Mouse (Mus musculus): Measurements from ENCODE around the gene Tanc2.

Gene Tanc2

DNA sequence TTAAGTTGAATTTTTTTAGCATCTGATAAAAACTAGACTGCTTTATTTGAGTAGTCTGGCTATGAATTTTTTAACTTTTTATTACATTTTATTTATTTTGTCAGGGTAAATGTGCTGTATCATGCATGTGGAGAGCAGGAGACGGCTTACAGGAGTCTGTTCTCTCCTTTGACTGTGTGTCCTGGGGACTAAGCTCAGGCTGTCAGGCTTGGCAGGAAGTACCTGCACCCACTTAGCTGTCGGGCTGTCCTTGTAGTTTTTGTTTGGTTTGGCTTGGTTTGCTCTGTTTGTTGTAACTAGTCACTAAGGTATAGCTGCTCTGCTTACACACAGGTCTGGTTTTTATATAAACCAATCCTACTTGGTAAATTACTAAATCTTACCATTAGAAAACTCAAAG lies 234.0 kb downstream of the Tanc2 start:
- no peak for DNase-seq (ENCODE audit: inconsistent age in 2 of 2, low spot score in 1 of 2)

DNA sequence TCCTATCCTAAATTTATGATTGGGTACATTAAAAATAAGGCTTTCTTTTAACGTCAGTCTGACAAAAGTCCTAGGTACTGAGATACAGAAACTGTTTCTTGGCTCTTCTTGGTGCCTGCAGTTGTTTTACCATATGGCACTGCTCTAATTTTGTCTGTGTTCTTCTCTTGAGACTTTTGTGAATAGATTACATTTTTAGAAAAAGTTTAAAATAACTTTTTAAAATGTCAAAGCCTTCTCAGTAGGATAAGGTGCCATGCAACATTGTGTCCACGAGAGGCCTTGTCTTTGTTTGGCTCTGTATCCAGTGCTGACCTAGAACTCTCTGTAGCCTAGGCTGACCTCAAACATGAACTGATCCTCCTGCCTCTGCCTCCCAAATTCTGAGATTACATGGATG lies 238.4 kb downstream of the Tanc2 start:
- no peak for DNase-seq (ENCODE audit: inconsistent age in 2 of 2, low spot score in 1 of 2)

DNA sequence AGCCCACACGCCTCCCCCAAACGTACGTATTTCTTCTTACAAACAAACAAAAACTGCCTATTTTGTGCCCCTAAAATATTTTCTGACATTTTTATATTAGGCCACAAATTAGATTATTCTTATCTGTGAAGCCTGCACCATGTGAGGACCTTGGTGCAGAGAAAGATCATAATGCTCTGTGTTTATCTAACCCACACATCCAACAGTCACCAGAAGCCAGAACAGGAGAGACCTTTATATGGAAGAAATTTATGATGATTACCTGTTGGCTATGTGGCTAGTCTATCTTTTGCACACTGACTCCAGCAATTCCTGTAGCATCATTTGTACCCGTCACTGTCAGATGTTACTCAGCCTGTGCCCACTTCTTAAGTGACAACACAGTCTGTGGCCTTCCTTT lies 245.4 kb downstream of the Tanc2 start:
- no peak for DNase-seq (ENCODE audit: inconsistent age in 2 of 2, low spot score in 1 of 2)

DNA sequence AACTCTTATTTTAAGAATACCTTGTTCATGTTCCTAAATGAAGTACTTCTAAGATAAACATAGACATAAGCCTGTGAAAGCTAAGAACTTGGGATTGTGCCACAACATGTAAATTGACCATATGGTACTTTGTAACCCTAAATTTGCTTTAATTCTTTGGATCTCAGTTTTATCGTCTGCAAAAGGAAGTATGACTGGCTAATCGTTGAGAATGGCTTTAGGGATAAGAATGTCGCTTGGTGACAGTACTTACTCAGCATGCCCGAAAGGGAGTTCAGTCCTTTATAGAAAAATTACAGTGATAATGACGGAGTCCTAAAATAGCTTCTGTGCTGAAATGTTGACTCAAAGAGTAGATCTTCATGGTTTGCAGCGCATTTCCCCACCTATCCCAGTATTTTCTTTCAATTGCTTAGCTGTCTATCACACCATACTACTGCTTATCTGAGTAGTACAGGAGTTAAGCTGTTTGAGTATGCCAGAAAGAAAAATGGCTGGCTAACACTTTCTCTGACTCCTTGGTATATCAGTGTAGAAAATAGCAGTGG lies 246.6 kb downstream of the Tanc2 start:
- DNase-seq (ENCODE audit: inconsistent age in 2 of 2, low spot score in 1 of 2) = no peak

DNA sequence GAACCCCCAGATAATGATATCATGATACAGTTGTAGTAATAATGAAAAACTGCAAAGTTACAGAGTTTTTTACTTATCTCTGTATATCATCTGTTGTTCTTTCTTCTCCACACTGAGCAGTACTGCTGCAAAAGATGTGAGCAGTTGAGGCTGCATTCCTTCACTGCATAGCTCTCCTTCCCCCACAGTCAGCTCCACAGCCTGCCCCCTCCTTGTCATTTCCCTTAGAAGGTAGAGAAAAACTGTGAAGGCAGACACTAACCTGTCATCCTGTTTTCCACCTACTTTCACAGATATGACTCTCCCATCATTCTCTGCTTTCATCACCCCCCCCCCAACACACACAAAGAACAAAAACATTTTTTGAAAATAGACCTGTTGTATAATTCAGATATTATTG lies 248.2 kb downstream of the Tanc2 start:
- no peak for DNase-seq (ENCODE audit: inconsistent age in 2 of 2, low spot score in 1 of 2)

DNA sequence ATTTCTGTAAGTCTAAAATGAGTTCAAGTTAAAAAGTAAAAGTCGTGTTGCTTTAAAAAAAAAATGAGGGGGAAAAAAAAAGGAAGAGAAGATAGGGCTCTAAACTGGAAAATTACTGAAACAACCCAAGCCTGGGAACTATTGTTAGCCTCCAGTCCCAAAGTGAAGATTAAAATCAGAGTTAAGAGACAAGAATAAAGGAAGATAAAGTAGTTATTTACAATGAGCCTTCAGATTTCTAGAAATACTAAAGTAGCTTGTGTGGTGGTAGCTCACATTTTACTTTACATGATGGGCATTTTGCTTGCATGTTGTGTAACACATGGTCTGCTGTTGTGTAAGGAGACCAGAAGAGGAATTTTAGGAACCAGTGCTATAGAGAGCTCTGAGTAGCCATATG lies 256.1 kb downstream of the Tanc2 start:
- DNase-seq (ENCODE audit: inconsistent age in 2 of 2, low spot score in 1 of 2) = no peak

DNA sequence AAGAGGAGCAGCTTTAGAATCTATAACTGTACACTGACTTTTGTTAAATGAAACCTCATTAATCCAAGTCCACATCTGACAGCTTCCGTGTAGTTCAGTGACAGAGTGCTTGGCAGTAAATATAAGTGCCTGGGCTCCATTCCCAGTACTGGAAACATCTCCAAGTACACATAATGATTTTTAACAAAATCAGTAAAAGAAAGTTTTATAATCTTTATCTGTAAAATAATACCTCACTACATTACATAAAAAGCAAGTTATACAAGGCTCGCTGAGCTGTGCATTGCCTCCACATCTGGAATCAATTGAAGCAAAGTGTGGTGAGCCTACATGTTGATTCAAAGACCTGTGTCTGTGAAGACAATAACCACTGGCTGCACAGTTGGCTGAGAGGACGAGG lies 265.7 kb downstream of the Tanc2 start:
- no peak for DNase-seq (ENCODE audit: inconsistent age in 2 of 2, low spot score in 1 of 2)

DNA sequence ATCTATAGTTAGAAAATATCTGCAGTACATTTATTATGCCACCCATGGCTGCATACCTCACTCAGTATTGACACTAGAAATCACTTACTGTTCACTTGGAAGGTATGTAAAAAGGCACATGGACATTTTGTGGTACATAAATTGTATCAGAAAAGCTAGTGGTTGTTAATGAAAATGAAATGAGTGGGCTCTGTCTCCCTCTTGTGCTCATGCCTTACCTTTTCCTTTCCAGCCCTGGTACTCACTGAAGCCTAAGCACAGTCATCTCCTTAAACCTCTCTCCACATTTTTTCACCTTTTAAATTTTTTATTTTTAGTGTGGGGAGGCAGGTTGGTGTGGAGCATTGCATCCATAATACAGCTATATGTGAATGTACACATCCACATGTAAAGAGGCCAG lies 268.3 kb downstream of the Tanc2 start:
- DNase-seq (ENCODE audit: inconsistent age in 2 of 2, low spot score in 1 of 2) = peak in 1 of 2 experiments; percentile 55

DNA sequence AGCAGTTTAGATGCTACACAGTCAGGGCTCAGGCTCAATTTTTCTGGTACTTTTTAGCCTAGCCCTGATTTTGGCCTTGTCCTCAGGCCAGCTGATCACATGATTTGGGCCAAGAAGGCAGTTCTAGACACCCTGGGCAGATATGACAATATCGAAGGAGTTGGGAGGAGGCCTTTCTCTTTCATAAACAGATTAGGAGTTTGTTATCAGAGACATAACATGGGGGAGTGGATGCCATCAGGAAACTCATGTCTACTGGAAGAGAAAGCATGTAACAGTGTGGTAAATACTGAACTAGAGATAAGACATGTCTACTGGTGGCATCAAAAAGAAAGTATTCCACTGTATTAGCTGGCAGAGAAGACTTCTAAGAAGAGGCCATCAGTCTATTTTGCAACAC lies 295.8 kb downstream of the Tanc2 start:
- no peak for DNase-seq (ENCODE audit: inconsistent age in 2 of 2, low spot score in 1 of 2)

DNA sequence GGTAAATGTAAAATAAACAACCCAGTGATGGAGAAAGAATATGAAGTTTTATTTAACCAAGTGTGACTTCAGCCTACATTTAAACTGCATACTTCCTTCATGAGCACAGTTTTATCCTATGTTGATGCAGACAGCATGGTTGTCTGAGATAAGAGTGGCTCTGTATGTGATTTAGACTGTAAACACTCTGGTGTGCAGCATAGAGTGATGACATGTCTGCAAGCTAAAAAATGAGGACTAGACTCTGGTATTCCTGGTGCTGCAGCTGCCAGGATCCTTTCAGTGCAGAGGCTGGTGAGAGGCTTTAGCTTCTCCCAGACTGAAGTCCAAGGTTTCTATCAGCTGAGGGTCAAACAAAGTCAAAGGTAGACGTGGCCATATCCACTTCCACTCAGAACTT lies 297.5 kb downstream of the Tanc2 start:
- DNase-seq (ENCODE audit: inconsistent age in 2 of 2, low spot score in 1 of 2) = no peak

DNA sequence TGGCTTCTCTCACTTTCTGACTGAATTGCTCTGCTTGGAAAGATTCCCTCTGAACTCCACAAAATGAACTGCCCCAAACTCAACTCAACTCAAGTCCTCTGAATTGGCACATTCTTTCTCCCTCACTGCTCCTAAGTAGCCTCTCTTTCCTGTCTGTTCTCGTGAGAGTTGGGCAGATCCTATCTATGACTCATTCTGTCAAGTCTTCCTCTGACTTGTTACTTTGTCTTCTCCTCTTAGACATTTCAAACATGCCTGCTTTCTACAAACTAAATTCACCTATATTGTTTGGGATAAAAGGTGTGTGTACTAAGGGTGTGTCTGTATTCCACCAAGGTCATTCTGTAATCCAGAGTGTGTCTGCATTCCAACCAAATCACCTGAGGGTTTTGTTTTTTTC lies 309.4 kb downstream of the Tanc2 start:
- DNase-seq (ENCODE audit: inconsistent age in 2 of 2, low spot score in 1 of 2) = no peak

DNA sequence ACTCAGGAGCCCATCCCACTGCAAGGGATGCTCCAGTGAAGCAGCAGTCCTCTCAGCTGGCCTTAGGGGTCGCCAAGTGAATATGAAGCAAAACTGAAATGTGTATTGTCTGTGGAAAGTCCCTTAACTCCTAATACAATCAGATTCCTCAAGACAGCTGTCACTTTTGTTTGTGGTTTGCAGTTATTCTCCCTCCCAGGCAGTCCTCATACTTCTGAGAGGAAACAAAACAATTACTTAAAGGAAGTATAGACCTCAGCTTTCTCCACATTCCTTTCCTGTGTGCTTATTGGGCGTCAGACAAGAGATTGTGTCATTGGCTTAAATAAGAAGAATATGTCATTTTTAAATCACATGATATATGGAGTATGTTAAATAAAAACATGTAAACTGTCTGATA lies 311.7 kb downstream of the Tanc2 start:
- DNase-seq (ENCODE audit: inconsistent age in 2 of 2, low spot score in 1 of 2) = no peak

DNA sequence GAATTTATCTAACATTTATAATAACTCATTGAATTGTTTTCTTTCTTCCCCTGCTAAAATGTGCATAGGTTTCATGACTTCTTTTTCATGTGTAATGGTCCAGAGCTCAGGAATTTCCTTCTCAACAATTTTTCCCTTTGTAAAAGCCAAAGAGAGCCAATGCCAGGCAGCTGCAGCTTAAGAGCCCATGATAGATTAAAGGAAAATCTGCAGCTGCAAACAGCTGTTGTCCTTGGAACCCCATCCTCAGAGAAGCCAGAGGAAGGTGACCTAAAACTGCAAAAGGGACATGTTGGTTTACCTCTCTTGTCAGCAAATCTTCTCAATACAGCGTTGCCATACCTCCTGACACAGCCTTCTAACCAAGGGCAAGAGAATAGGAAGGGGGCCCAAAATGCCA lies 313.2 kb downstream of the Tanc2 start:
- no peak for DNase-seq (ENCODE audit: inconsistent age in 2 of 2, low spot score in 1 of 2)

DNA sequence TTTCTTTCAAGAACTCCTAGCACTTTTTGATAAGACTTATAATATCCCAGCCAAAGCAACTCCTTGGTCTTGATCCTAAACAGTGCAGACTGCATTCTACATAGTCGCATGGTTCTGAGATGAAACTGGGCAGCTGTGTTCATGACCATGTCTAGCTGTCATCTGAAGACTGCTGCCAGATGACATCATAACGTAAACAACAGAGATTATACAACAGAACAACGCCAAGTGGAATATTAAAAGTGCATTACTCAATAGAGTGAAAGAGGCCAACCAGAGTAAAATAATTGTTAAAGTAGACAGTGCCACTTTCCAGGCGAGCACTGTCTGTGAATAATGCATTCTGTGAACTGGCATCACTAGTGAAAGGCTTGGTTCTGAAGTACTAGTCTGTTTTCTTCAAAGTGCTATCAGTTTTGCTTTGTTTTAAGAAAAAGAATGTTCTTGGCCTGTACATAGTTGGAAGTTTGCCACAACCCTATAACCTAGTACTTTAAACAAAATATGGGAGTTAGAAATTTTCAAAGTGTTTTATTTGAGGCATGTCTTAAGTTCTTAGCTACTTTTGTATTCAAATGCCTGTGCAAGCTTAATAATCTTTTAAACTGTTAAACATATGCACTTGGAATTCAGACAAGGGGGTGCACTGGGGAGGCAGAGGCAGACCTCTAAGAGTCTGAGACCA lies 315.9 kb downstream of the Tanc2 start:
- DNase-seq (ENCODE audit: inconsistent age in 2 of 2, low spot score in 1 of 2) = no peak

DNA sequence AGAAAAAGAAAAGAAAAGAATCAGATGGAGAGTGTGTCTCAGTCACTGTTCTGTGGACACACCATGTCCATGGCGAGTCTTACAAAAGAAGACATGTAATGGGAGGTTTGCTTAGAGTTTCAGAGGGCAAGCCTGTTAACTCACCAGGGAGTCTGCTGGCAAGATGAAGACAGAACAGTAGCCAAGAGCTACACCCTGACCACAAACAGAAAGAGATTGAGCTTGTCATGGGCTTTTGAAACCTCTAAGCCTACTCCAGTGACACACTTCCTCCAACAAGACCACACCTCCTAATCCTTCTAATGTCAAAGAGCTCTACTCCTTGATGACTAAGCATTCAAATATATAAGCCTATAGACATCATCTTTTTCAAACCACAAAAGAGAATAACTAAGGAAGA lies 317.6 kb downstream of the Tanc2 start:
- DNase-seq (ENCODE audit: inconsistent age in 2 of 2, low spot score in 1 of 2) = no peak

DNA sequence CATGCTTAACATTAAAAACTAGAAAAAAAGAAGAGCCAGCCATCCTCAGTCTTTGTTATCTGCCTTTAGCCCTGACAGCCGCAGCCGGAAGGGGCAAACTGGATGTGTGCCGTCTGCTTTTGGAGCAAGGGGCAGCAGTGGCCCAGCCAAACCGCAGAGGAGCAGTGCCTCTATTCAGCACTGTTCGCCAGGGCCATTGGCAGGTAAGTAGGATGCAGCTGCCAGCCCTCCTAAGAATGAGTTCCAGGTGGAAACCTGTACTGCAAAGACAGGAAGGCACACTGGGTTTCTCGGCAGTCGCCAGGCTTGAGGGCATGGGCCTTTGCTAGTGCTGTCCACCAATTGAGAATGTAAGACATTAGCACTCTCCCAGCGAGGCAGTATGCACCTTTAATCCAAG lies 319.1 kb downstream of the Tanc2 start:
- DNase-seq (ENCODE audit: inconsistent age in 2 of 2, low spot score in 1 of 2) = no peak

DNA sequence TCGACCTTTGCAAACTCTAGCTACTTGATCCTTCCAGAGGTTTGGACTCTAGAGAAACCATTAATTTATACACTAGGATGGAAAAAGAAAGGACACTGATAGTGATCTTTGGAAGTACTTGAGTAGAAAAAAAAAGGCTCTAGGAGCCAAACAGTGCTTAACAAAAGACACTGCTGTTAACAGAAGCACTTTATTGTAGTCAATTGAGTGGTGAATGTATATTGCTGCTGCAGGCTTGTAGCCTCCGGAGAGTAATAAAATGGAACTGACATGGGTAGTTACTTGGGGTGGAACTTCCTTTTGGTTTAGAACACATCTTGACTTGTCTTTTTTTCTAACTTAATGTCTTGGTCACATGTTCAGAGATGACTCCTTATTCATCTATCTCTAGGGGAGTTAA lies 319.8 kb downstream of the Tanc2 start:
- no peak for DNase-seq (ENCODE audit: inconsistent age in 2 of 2, low spot score in 1 of 2)

DNA sequence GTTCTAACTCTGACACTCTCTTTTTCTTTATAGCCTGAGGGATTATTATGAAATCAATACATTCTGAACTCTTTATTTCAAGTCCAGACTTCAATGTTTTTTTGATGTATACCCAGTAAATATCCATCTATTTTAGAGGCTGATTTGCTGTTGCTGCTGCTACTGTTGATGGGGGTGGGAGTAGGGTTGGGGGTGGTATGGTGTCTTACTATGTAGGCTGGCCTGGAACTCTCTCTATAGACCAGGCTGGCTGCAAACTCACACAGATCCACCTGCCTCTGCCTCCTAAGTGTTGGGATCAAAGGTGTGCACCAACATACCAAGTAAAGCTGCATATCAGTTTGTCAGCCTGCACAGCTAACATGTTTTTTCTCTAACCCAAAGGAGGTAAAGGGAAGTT lies 321.4 kb downstream of the Tanc2 start:
- no peak for DNase-seq (ENCODE audit: inconsistent age in 2 of 2, low spot score in 1 of 2)

DNA sequence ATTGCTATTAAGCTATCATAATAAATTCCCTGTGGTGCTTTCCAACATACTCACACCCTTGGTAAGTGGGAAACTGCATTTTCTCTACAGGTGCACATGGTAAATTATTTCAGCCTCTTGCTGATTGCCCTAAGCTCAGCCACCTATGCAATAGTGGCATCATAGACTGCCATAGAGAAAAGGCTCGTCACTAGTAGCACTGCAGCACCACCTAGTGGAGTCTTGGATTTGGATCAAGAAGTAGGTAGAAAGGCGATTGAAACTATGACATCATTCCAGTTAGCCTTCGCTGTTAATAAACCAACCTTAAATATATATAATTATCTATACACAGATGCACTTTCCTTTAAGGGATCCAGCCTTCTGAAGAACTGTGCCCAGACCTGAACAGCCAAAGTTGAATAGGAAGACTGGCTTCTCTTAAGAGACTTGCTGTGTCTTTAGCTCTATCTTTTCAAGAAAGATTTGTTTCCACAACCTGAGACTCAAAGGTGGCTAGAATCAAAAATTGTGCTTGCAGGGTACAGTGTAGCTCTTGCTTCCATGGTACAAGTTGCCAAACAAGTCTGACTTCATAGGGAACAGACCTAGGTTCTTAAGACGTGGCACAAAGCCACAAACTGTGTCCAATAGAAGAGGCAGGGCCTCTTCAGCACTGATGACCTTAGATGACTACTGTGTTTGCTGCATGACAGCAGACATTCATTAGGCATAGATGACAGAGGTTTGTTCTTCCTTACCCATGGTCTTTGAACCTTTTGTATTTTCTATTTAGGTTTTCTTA lies 322.0 kb downstream of the Tanc2 start:
- peak; percentile 70 to 93 for DNase-seq (ENCODE audit: inconsistent age in 2 of 2, low spot score in 1 of 2)

DNA sequence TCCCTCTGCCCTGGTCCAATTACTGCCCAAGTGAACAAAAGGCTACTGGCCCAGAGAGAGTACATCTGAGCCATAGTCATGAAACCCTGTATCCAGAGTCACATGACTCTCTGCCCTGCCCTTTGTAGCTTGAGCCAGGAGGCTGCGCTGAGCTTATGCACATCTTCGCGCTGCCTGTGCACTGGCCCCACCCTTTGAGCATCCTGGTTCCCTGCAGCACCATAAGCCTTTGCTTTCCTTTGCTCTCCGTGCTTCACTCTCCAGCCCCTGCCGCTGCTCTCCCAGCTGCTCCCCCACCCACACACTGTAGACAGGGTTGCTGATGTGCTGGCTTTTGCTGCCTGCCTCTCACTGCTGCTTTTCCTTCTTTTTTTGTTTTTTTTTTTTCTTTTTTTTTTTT lies 323.8 kb downstream of the Tanc2 start:
- DNase-seq (ENCODE audit: inconsistent age in 2 of 2, low spot score in 1 of 2) = no peak

DNA sequence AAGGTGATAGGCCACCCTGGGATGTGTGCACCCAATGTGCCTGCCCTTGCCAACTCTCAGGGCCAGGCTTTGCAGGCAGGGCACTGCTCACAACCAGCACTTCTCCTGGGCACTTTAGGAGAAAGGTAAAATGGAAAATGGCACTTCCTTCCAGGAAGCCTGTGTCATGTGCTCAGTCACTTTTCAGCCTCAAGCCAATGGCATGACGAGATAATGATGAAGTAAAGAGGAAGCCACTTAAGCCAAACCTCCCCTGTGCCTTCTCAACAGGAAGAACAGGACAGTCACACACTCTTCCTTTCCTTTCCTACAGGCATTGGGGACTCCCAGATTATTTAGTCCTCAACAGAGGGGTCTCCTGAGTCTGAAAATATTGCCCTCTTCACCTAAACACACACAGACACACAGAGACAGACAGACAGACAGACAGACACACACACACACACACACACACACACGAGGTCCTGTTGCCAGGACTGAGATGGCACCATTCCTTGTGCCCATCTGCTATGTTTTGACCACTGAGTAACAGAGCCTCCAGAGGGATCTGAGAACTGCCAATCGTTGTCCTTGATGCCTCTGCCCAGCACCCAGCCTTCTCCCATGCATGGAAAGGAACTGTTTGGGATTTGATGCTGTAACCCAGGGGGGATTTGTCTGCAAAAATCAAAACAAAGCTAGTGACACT lies 330.5 kb downstream of the Tanc2 start:
- no peak for DNase-seq (ENCODE audit: inconsistent age in 2 of 2, low spot score in 1 of 2)

DNA sequence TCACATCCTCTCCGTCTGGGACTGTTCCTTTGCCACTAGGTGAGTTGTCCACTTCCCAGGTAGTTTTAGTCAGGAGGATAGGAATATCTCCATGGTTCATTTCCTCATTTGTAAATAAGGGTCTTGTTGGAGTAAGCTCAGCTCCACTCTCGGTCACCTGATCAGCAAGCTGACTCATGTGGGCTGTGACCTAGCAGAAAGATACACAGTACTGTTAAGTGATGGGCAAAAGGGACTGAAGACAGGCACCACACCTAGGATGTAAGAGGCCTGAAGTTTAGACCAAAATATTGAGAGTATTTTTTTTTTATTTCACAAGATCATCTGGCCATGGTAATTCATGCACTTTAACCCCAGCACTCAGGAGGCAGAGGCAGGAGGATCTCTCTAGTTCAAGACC lies 331.1 kb downstream of the Tanc2 start:
- no peak for DNase-seq (ENCODE audit: inconsistent age in 2 of 2, low spot score in 1 of 2)

Measured in adrenal gland, adult (tissue).